Mouse (Mus musculus) liver, adult (tissue): ENCODE measurements around the gene Sgsm1.

Experiments
- GATA4 ChIP-seq: IDR thresholded peaks from 2 replicates; pipeline ENCODE4 v1.6.1; 2014; ENCODE audit warnings: mild to moderate bottlenecking, low read length; ENCODE audit not compliant: insufficient replicate concordance

Sgsm1 gene

GRCm38 (mm10) chr5:113199772-113200134 is 110.8 kb downstream of the Sgsm1 start:
- no peak for TF ChIP-seq GATA4

- no peak for TF ChIP-seq GATA4
Observed at GRCm38 (mm10) chr5:113199126-113199771, 111.3 kb downstream of the Sgsm1 start.

- TF ChIP-seq GATA4: no peak
Observed at GRCm38 (mm10) chr5:113196916-113197794, 113.4 kb downstream of the Sgsm1 start.

- no peak for TF ChIP-seq GATA4
Observed at GRCm38 (mm10) chr5:113195907-113196306, 114.7 kb downstream of the Sgsm1 start.

GRCm38 (mm10) chr5:113195451-113195850 is 115.1 kb downstream of the Sgsm1 start:
- TF ChIP-seq GATA4: no peak

- TF ChIP-seq GATA4: no peak
Observed at GRCm38 (mm10) chr5:113193762-113194161, 116.8 kb downstream of the Sgsm1 start.
